Comparison of ENCODE assay signal across 7 mouse cellular contexts in the genomic region with DNA sequence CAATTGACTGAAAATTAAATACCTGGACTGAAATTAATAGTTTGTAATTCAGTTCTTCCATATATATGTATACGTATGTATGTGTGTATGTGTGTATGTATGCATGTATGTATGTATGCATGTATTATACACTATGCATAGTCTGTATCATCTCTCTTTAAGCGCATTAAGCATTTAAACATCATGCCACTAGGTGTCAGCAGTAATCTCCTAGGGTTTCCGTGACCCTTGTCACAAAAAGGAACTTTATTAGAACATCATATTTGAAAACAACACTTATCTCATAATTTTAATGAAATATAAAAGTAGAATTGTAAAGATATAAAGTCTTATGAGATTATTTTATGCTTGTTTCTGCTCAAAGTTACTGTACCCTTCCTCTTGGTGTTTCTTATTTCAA.
DNase-seq lines count a peak whose midpoint lies in the region; ATAC-seq lines count a peak whose summit lies in the region.

No protein-coding gene starts in this region.

- peak; percentile 23 for DNase-seq in kidney, postnatal 14 days
- no peak for DNase-seq in kidney, adult 11 months
- peak; percentile 4 for DNase-seq in R1 (ENCODE audit: low read depth, low spot score)
- DNase-seq in gastrocnemius, postnatal 36 days = no peak
- DNase-seq in right cerebral cortex, postnatal 36 days (ENCODE audit: low spot score in 2 of 2) = no peak

- peak; percentile 59 for ATAC-seq in CD4-positive, CD25-positive, alpha-beta regulatory T cell, adult 4 months
- ATAC-seq in megakaryocyte-erythroid progenitor cell, adult 5-6 weeks (replicated peaks; ENCODE audit: low FRiP score, low TSS enrichment, poor library complexity, severe bottlenecking) = peak; percentile 70; the same call in 1 of the 2 replicates

- intact Hi-C loops in gastrocnemius, postnatal 36 days (cut with DNase I) = no loop called here

Comparison
In these comparisons a context has a peak if more than half of its experiments do, and no peak if none do; other contexts are left out.
1. DNase-seq: peak in kidney, postnatal 14 days (single experiment) and R1 (single experiment); none in kidney, adult 11 months (single experiment), gastrocnemius, postnatal 36 days (0 of 2) and right cerebral cortex, postnatal 36 days (0 of 2).